Mouse (Mus musculus) ES-CJ7 (cell line): ENCODE measurements around the gene Shc4.

Source experiments
- DNase-seq: peaks from one replicate; pipeline ENCODE4 v3.0.0; 2011; ENCODE audit warnings: low read depth, low spot score

Shc4 gene

GRCm38 (mm10) chr2:125685441-125686150 lies 38.4 kb downstream of the Shc4 start:
- no peak for DNase-seq

GRCm38 (mm10) chr2:125684559-125685440 lies 39.1 kb downstream of the Shc4 start:
- peak; percentile 23 for DNase-seq

DNA sequence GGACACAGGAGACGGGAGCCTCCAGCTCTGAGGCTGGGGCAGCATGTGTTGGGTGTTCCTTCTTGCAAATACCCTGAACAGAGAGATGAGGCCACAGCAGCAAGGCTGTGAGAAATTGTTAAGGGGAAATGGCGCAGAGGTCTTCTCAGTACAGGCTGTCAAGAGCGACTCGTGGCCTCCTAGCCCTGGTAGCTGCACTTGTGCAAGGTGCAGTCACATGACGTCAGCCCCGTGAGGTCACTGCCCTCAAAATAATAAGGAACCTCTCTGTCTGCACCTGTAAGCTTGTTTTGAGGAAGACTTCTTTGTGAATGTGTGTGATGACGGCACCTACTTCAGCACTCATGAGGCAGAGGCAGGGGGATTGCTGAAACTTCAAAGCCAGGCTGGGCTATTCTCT lies 40.1 kb downstream of the Shc4 start:
- DNase-seq: no peak

DNA sequence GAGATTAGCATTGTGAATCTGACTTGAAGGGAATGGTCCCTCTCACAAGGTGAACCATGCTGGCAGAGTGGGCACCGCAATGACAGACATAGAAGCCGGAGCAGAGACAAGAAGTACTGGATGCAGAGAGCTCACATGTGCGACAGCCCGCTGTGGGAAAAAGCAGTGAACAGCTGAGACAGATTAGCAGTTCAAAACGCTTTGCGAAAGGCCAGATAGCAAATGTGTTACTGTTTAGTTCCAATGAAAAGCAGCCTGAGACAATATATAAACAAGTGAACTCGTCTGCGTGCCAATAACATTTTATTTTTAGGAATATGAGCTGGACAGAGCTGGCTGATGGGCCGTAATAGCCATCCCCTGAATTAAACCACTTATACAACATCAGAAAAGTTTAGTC lies 42.1 kb downstream of the Shc4 start:
- no peak for DNase-seq

DNA sequence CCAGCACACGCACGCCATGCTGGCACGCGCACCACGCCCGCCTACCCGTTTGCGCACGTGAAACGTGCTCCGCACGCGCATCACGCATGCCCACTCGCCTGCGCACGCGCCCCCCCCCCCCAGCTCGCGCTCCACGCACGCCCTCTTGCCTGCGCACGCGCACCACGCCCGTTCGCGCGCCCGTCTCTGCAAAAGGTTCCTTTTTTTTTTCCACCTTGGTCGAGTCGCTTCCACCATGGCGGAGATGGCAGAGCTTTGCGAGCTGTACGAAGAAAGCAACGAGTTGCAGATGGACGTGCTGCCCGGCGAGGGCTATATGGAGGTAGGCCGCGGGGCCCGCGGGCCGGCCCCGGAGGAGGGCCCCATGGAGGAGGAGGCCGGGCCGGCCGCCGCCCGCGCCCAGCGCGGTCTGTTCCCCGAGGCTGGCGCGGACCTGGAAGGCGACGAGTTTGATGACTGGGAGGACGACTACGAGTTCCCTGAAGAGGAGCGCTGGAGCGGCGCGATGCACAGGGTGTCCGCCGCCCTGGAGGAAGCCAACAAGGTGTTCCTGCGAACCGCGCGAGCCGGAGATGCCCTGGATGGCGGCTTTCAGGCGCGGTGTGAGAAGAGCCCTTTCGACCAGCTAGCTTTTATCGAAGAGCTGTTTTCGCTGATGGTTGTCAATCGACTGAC lies 50.9 kb downstream of the Shc4 start, which contains the start of gene Eid1:
Gene Eid1, plus strand, starts transcription at position 139 of the 675 bp plus-strand sequence.
- DNase-seq: peak; percentile 86

DNA sequence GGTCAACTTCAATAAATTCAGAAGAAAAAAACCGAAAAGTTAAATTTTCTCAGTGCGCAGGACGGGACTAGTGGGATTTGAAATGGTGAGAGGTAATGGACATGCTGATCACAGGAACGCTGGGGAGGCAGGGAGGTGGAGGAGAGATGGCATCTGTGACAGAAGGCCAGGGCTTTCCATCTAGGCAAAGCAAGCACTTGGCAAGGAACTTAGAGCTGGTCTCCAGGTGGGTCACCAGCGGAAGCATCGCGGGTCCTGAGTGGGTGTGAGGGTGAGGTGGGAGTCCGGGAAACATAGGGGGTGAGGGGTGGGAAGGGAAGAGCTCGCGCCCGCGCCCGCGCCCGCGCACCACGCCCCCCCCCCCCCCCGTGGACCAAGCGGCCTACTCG lies 51.4 kb downstream of the Shc4 start:
- DNase-seq: no peak

DNA sequence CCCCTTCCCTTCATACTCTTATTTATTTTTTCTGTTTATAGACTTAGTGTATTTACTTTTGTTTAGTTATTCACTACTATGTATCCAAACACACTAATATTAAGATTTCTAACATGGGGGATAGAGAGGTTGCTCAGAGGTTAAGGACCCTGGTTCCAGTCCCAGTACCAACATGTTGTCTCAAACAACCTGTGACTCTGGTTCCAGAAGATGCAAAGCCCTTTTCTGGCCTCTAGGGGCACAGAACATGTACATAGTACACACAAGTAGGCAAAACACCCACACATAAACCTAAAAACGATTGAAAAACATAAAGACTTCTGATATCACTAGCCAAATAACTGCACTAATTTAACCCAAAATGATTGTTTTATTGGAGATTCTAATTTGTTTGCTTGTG lies 53.1 kb downstream of the Shc4 start:
- DNase-seq: peak; percentile 45

DNA sequence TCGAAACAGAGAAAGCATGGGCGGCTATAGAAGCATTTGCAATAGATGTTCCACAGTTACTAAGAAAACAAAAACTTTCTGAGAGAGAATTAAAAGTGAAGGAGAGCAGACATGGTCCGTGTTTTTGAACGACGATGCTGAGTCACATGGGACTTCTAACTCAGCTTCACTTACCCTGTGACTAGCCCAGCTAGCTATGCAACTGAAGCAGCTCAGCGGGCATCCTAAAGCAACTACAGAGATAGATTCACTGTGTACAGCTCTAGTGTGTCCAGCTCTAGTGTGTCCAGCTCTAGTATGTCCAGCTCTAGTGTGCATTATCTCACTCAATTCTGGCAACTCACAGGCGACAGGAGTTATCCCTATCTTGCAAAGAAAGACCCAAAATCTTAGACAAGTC lies 56.2 kb downstream of the Shc4 start:
- no peak for DNase-seq

GRCm38 (mm10) chr2:125667184-125667583 lies 56.8 kb downstream of the Shc4 start:
- DNase-seq: no peak

GRCm38 (mm10) chr2:125666668-125667067 lies 57.3 kb downstream of the Shc4 start:
- no peak for DNase-seq

DNA sequence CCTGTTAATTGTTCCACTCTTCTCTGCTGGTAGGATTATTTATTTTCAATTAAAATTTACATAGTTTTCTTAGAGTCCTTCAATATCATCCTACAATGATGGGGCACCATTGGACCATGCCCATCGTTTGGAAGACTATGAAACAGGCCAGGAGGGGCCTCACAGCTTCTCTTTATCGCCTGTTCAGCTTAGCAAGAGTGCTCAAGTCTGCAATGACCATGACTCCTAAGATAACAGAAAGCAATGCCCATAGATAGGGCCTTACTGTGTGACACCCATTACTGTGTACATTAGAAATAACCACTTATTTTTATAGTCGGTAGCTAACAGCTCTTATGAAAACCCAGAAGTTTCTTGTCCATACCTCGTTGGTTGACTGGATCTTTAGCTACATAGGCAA lies 58.0 kb downstream of the Shc4 start:
- no peak for DNase-seq

DNA sequence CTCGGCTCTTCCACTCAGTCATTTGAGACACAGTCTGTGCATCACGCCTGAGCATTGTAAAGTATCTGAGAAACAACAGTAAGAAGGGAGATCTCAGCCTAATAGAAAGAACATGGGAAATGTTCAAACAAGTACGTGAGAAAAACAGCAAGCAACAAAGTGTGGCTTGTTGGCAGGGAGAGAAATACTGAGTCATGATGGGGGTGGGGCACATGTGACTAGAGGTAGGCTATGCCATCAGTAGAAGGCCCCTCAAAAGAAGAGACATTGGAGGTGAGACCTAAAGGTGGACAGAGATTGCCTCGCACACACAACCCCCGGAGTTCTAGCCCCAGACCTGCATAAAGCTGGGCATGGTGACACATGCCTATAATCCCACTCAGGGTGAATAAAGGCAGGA lies 58.7 kb downstream of the Shc4 start:
- no peak for DNase-seq

GRCm38 (mm10) chr2:125662517-125662916 lies 61.4 kb downstream of the Shc4 start:
- DNase-seq: no peak

DNA sequence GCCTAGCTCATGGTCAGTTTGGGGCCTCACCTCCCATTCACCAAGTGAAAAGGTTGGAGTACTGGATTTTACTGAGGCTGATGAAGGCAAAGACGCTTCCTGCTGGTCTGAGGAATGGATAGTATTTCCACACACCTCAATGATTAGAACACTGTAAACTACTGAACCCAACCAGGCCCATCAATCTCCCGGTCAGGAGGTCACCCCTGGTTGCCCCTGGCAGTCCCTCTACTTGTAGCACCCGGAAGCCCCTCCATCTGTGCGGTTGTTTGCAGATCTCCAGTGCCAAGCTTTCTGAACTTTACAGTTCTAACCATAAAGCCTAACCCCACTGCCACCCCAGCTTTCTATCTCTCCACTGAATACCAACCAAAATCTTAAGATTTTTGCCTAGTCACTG lies 62.8 kb downstream of the Shc4 start:
- no peak for DNase-seq

DNA sequence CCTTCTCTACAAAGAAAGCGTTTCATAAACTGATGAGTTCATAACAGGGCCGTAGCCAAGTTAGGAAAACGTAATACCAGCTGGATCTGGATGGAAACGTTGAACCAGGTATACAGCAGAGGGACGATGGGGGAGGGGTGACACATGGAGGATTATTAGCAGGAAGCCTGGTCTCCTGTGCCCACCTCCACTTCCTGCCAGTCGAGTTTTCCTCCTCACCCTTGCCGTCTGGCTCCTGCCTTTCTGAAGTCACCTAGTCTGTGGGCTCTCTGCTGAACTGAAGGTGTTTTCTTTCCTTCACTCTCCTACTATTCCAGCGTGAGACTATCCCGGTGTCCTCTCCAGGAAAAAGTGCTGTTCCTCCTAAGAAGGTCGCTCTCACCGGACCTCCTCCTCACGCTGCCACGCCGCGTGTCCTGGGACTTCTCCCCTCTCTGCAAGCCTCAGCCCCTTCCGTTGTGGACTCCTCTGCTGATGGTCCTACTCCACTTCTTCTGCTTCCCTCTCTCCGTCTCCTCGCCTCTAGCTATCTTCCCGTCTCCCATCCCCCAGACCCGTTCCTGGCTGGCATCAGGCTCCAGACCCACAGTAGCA lies 63.3 kb downstream of the Shc4 start:
- no peak for DNase-seq

- DNase-seq: peak; percentile 74
Observed at GRCm38 (mm10) chr2:125659823-125660536, 64.0 kb downstream of the Shc4 start.

DNA sequence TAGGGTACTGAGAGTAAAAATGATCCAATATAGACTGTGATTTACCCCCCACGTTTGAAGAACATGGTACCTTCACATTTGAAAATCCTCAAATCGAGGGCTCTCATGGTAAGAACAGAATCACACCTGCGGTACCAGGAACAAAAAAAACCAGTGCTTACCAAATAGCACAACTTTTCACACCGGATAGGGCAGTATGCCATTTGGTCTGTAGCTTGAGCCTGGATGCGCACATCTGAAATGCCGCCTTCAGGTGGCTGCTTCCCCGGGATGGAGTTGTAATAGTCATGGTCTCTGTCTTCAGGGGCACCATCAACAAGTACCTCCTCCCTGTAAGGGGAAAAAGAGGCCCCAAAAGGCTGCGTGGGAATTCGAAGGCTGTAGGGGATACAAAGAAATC lies 68.6 kb downstream of the Shc4 start:
- no peak for DNase-seq

DNA sequence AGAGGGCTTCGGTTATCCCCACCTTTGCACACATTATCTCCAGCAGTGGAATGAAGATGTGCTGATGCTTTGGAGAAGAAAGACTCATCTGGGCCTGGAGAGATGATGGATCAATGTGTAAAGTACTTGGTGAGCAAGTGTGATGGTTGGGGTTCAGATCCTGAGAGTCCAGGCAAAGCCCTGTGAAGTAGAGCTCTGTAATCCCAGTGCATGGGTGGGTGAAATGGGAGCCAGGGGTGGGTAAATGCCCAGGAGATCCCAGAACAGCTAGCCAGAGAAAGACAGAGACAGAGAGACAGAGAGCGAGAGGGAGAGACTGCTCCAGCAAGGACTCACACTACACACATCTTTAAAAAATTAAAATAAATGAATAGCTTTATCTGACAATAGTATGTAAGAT lies 70.7 kb downstream of the Shc4 start:
- no peak for DNase-seq

DNA sequence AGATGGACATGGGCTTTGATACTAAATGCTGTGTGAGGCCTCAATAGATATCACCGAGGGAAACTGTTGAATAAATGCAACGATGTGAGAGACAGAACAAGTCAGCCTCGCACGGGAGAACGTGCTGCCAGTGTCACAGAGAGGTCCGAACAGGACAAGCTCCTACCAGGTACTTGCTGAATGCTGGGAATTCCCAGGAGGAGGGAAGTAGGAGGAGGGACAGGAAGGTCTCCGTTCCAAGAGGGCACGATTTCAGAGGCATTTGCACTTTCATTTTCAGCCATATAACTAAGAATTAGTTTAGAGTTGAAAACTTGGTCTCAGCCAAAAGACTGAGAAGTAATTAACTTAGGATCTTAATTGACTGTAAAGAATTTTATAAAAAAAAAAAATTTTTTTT lies 72.4 kb downstream of the Shc4 start:
- DNase-seq: no peak

DNA sequence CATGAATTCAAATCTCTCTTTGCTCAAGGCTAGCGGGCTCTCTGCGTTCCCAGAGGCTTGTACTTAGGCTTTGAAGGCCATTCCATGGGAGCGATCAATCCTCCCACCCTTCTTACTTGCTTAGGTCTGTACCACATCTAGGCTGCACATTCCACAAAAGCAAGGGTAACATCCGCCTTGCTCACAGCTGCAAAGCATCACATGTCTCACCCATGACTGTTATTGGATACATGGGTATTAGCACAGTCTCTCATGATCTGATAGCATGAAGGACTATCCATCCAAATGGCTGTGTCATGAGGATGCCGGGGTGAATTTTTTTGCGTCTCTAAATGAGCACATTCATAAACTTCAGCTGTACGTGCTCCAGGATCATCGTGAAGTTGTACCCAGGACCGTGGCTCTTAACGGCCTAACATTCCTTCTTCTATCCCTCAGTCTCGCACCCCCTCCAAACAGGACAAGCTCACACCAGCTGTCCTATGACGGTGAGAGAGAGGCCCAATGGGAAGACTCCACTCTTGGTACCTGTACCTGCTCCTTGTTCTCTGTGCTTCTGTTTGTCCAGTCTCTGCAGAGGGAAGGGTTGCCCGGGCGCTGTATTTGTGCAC lies 73.1 kb downstream of the Shc4 start:
- no peak for DNase-seq

DNA sequence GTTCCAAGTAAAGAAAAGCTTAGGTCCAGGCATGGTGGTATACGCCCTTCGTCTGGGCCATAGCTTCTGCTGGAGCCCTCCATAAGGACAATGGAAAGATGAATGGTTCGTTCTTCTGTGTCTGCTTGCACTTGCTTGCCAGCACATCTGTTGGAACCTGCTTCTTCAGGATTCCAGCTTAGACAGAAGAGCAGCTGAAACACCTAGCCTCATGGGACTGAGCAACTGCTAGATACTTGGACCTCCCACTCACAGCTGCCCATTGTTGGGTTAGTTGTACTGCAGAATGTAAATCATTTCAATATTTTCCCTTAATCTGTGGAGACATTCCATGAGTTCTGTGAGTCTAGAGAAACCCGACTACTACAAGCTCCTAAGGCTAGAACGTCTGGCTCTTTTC lies 73.9 kb downstream of the Shc4 start:
- no peak for DNase-seq
